11 mouse cellular contexts compared by ENCODE assay signal in the genomic region with DNA sequence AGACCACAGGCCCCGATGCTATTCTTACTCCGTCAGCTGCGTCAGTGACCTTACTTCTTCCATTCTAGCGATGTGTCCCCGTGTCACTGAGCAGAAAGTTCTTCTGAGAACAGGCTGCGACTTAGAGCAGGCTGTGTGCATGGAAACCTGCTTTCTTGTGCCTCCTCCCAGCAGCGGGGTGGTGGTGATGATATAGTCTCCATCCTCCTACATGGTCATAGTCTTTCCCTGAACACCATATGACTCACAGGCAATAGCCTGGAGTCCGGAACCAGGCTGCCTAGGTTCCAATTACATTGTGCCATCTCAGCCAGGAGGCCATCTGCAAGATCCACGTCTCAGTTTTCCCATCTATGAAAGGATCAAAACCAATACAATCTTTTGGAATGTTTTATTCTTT.
"Had no signal": no experiment of that assay in that cellular context is flagged by ENCODE, and none has a peak within 500 bp of the region (broad histone marks: within the 10 kb centered on the region; RNA-seq: fewer than 3 reads in every experiment).

No protein-coding gene starts in this region.

- DNase-seq: kidney, adult 8-10 months; kidney, postnatal 10 days; kidney, postnatal 36 days; liver, embryonic 13.5 days; lung, adult 2 months; lung, postnatal 14 days; lung, postnatal 4 days; midbrain, embryonic 14.5 days; thymus, adult 18-20 months; thymus, postnatal 14 days; thymus, postnatal 4 days had no signal
